Mouse (Mus musculus): Measurements from ENCODE around the gene Nlgn2. TPM values are rescaled to one million over a fixed set of nuclear protein-coding genes. Genes with fewer than 3 reads are reported as not detected.

Nlgn2 gene
- polyA plus RNA-seq (2012; rRNA removed): 5.1 and 7.0 TPM in 2 replicates

DNA sequence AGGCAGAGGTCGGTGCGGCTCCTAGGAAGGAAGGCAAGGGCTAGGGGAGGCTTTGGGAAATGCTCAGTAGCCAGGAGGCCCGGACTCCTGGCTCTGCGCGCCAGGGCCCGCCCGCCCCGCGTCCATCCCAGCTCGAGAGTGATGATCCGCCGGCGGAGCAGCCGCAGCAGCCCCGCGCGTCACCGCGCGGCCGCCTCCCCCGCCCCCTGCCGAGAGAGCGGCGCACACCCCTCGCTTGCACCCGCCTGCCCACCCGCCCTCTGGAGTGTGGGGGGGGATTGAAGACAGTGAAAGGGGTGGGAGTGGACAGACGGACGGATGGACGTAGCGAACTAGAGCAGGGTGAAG lies at the start of gene Nlgn2:
Nlgn2 (minus strand) TSS at position 181 of the 348 bp plus-strand sequence.
- under 1% methylated on average over 32 of the region's 32 CpGs for WGBS
- DNase-seq (ENCODE audit: low read depth, low spot score): no peak

DNA sequence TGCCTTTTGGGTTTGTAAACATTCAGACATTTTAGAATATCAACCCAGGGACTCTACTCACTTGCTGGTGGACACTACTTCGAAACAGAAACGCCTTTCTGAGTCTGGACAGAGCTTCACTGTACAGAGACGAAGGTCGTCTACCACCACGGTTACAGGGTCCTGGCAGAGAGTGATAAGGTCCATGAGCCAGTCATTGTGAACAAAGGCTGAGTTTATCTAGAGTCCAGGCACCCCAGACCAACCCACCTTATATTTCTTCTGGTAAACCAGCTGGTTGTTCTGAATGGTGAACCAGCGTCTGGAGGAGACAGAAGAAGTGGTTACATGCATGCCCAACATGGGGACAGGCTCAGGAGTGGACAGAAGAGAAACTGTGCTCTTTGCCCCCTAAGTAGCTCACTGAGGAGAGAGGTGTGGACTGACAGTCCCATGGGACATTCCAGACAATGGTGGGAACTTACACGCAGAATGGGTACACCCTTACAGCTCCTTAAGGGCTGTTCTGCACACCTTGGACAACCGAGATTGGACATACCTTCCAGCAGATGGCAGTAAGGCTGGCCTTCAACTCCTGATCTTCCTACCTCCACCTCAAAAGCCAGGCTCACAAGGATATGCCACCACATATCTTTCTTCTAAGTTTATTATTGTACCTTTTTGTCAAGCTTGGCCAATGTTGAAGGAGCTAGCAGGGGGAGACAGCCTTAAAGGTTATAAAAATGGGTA lies 49.5 kb upstream of the Nlgn2 start:
- no peak for DNase-seq (ENCODE audit: low read depth, low spot score)
- 59% methylated on average over 8 of the region's 8 CpGs for WGBS

GRCm38 (mm10) chr11:69884663-69885062 lies 47.1 kb upstream of the Nlgn2 start:
- 76% methylated on average over 8 of the region's 8 CpGs for WGBS
- no peak for DNase-seq (ENCODE audit: low read depth, low spot score)

DNA sequence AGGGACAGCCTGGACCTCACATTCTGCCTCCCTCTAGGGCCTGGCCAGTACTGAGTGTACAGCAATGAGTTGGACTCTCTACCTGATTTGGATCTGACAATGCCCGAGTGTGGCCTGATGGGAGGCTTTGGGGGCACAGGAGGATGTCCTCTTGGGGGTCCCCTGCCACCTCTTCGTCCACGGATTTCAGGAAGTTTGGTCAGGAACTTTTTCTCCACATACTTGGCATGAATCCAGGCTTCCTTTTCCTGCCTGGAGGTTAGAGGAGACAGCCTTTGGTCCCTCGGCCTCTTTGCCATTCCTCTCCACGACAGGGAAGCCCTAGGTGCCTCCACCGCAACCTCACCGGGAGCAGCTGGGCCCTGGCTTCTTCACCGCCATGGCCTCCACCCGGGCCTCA lies 46.7 kb upstream of the Nlgn2 start:
- no peak for DNase-seq (ENCODE audit: low read depth, low spot score)
- 51% methylated on average over 9 of the region's 9 CpGs for WGBS

DNA sequence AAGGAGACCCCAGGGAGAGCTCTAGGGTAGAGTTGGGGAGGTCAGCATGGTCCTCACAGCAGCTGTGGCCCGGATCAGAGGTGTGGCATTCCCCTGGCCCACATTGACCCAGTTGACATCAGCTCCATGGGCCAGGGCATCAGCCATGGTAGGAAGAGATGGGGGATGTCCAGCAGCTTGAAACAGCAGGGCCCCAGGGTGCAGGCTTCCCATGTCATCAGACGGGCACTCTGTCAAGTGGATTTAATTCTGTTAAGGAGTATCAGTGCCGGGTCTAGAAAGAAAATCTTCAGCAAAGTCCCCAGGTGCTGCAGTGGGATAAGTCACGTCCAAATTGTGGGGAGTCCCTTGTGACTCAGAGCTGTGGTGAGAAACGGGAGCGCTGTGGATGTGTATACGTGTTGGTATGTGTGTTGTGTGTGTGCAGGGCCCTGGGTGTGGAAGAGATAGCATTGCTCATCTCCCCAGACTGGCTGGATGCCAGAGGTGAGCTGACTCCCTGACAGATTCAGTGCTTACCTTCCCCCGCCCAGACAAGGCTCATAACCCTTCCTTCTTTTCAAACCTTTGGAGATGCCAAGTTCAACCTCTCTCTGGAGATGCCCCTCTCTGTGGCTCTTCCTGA lies 46.1 kb upstream of the Nlgn2 start:
- whole genome bisulfite sequencing: 71% methylated on average over 8 of the region's 8 CpGs
- DNase-seq (ENCODE audit: low read depth, low spot score): no peak

GRCm38 (mm10) chr11:69883066-69883465 lies 45.5 kb upstream of the Nlgn2 start:
- no peak for DNase-seq (ENCODE audit: low read depth, low spot score)
- WGBS: 71% methylated on average over 4 of the region's 4 CpGs

- 53% methylated on average over 21 of the region's 21 CpGs for WGBS
- DNase-seq (ENCODE audit: low read depth, low spot score): no peak
These were observed 44.4 kb upstream of the Nlgn2 start for GRCm38 (mm10) chr11:69881787-69882670.

GRCm38 (mm10) chr11:69880853-69881603 lies 43.4 kb upstream of the Nlgn2 start, which contains the start of gene Kctd11:
Gene Kctd11, minus strand, starts transcription at chr11:69881406.
- DNase-seq (ENCODE audit: low read depth, low spot score): no peak
- WGBS: under 1% methylated on average over 46 of the region's 46 CpGs

GRCm38 (mm10) chr11:69880506-69880852 lies 42.9 kb upstream of the Nlgn2 start:
- under 1% methylated on average over 18 of the region's 18 CpGs for WGBS
- DNase-seq (ENCODE audit: low read depth, low spot score): no peak

DNA sequence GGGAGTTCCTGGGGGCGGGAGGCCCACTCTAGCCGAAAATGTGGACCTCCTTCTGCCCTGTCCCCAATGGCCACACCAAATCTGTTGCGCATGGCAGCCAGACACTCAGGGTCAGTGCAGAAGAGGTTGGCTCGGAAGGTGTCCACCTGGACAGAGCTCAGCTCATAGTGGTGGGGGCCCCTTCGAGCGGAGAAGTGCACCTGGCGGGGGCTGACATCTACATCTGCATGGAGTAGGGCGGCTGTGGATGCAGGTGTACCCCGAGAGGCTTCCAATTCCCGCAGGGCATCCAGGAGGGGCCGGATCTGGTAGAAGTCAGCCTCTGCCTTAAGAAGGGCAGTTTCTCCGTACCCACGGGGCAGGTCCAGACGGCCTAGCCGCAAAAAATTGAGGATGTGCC lies 42.1 kb upstream of the Nlgn2 start:
- WGBS: 36% methylated on average over 15 of the region's 15 CpGs
- no peak for DNase-seq (ENCODE audit: low read depth, low spot score)

- WGBS: 82% methylated on average over 6 of the region's 6 CpGs
- DNase-seq (ENCODE audit: low read depth, low spot score): no peak
These were observed 41.4 kb upstream of the Nlgn2 start for GRCm38 (mm10) chr11:69878952-69879351.

- no peak for DNase-seq (ENCODE audit: low read depth, low spot score)
- WGBS: 77% methylated on average over 3 of the region's 3 CpGs
These were observed 40.8 kb upstream of the Nlgn2 start for GRCm38 (mm10) chr11:69878399-69878798.

DNA sequence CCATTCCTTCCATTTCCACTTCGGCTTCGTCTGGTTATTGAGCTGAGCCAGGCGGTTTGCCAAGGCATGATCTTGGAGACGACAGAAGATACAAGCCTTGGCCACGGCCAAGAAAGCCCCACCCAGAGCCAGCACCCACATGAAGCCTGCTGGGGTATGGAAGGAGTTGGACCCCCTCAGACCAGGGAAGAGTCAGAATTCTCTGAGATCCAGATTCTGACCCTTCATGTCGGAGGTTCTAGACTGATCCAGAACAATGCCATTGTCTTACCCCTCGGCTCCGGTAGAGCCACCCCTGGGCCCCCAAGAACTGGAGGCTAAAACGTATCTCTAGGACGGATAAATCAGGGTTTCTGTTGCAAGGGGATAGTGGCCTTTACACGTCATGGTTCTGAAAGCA lies 40.3 kb upstream of the Nlgn2 start, which contains the start of gene Tmem95:
Tmem95 (minus strand) TSS at position 141 of the 400 bp plus-strand sequence.
- WGBS: 79% methylated on average over 11 of the region's 11 CpGs
- DNase-seq (ENCODE audit: low read depth, low spot score): no peak

DNA sequence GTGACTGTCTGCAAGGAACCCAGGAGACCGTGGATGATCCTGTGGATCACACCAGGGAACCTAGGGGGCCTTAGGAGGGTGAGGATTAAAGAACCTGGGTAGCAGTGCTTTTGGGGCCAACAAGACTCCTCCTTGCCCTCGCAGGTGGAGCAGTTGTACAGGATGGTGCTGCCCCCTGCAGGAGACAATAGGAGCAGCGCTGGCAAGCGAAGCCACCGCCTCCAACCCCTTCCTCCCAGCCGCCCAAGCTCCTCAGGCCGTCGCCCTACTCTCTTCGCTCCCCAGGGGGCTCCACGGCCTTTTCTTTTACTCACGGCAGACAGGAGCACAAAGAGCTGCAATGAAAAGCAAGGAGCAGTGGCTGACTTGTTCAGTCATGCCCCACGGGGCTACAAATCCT lies 39.3 kb upstream of the Nlgn2 start:
- DNase-seq (ENCODE audit: low read depth, low spot score): no peak
- 3% methylated on average over 12 of the region's 12 CpGs for WGBS

GRCm38 (mm10) chr11:69876186-69876585 lies 38.6 kb upstream of the Nlgn2 start:
- DNase-seq (ENCODE audit: low read depth, low spot score): no peak
- WGBS: 47% methylated on average over 7 of the region's 7 CpGs

DNA sequence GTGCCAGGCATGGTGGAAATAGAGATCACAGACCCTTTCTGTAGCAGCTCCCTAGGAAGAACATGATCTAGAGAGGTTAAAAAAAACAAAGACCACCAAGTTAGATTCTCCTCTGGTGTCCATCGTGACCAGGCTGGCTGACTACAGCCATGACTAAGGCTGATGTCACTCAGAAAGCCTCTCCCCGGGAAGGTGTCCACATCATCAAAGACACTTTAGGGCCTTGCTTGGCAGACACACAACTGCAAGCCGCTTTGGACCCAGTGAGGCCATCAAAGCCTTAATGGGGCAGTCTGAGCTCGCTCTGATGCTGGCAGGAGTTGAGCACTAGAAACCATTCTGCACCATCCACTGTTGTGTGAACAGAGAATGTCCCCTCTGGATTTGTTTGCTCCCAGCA lies 34.9 kb upstream of the Nlgn2 start:
- 81% methylated on average over 4 of the region's 4 CpGs for WGBS
- DNase-seq (ENCODE audit: low read depth, low spot score): no peak

GRCm38 (mm10) chr11:69871822-69872221 lies 34.2 kb upstream of the Nlgn2 start:
- DNase-seq (ENCODE audit: low read depth, low spot score): no peak
- WGBS: 86% methylated on average over 7 of the region's 7 CpGs

- DNase-seq (ENCODE audit: low read depth, low spot score): no peak
- WGBS: 73% methylated on average over 2 of the region's 2 CpGs
These were observed 32.9 kb upstream of the Nlgn2 start for GRCm38 (mm10) chr11:69870289-69871069.

DNA sequence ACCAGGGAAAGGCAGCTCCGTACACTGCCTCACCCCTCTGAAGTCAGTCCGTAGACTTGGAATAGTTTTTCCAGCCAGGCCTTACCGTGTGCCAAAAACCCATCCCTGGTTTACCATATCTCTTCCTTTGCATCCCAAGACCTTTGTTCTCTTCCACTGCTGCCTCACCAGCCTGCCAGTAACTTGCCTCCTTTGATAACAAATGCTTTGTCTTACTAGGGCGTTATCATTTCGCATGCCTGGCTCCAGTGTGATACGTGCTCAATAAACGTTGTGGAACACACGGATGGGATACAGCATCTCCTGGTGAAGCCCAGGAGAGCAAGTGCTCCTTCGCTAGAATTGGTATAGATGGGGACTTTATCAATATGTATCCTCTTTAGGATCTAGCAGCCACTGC lies 29.8 kb upstream of the Nlgn2 start:
- WGBS: 63% methylated on average over 9 of the region's 9 CpGs
- no peak for DNase-seq (ENCODE audit: low read depth, low spot score)
